Mouse (Mus musculus): ENCODE measurements around the gene Fignl1. TPM values are rescaled to one million over a fixed set of nuclear protein-coding genes. Genes with fewer than 3 reads are reported as not detected.

Fignl1 gene
- total RNA-seq, 4 experiments from 2014 or later = 0.28 to 0.46 (median 0.37) TPM

DNA sequence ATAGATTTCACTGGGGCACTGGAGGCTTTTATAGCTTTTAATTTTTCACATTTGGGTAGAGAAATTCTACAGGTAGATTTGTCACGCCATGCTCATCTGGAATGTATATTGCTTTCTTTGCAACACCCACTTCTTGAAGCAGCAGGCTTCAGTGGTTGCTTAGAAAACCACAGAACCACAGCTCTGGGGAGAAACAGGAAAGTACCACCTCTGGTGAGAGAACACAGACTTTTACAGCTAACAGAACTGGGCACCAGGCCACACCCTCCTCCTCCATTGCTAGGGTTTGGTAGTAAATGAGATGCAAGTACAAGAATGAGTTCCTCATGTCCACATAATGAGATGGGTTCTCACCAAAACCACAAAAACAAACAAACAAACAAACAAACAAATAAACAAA, 42.7 kb downstream of the Fignl1 start:
- no peak for DNase-seq (ENCODE audit: low spot score)

DNA sequence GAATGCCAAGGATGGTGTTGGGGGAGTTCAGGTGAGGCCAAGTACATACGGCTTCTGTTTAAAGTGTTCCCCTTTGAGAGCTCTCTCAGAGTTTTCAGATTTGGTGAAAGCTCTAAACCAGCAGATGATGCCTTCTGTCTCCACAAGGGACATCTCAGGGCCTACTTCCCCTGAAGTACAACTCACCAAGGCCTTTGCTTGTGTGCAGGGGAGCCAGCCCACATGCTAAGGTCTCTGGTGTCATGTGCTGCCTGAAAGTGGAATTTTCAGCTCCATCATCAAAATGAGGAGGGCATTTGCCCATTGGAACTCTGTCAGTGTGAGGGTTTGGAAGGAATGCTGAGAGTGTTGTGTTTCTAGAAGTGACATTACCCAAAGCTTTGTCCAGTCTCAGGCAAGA, 43.3 kb downstream of the Fignl1 start:
- no peak for DNase-seq (ENCODE audit: low spot score)

DNA sequence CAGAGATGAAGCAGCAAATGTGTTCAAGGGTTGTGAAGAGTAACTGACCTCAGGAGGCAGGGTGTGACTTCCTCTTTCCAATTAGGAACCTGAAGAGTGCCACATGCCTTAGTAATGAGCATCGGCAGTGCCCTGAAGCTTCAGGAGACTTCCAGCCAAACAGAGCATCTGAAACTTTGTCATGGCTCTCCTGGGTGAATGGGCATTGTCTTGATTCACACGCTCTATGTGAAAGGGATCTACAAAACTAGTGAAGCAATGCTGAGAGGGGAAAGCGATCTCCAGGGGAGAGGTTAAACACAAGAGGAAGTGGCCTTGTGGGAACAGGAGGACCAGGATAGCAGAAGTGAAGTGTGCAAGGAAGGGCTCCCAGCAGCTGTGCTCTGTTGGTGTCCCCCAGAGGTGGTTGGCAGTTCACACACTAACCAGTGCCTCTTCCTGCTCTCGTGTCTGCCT, 45.5 kb downstream of the Fignl1 start:
- DNase-seq (ENCODE audit: low spot score) = no peak

DNA sequence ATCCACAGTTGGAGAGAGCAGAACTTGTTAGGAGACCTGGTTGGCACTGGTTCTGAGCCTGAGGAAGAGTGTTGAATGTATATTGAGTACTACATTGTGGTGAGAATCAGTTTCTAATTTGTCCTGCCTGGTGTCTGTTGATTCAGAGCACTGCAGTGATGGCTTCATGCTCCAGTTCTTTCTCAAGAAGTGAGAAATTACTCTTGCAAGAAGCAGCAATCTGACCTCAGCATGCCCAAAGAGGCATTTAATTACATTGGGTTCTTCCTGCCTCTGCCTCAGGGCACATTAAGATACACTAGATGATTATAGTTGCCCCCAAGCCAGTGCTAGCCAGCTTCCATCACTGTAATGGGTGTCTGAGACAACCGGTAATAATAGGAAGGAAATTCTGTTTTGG, 49.9 kb downstream of the Fignl1 start:
- DNase-seq (ENCODE audit: low spot score) = no peak

DNA sequence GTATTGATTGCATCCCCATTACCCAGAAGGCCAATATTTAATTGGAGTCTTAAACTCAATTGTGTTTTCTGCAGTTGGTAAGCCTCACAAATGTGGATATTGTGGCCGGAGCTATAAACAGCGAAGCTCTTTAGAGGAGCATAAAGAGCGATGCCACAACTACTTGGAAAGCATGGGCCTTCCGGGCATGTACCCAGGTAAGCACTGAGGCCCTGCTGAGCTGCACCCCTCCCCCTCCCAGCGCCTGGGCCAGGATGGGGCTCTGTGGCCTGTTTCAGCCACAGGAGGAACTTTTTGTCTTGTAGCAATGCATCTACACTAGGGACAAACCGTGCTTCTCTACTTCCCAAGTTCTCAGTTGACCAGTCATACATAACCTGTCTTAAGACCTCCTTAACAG, 50.6 kb downstream of the Fignl1 start:
- DNase-seq (ENCODE audit: low spot score) = no peak

DNA sequence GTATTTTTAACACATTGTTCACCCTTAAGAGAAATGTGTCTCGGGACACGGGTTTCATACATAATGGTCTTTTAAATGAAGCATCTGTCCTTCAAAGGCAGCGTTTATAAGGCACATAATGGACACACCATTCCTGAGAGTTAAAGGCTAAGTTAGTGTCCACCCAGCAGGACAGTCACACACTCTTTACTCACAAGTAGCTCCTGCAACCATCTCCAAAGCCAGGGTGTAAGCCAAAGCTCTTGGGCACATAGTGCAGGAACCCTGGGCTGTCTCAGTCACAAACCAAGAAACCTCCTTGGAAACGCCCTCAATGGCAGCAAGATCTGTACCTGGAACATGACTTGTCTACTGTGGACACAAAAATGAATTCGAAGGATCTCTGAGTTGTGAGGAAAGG, 55.9 kb downstream of the Fignl1 start:
- no peak for DNase-seq (ENCODE audit: low spot score)

DNA sequence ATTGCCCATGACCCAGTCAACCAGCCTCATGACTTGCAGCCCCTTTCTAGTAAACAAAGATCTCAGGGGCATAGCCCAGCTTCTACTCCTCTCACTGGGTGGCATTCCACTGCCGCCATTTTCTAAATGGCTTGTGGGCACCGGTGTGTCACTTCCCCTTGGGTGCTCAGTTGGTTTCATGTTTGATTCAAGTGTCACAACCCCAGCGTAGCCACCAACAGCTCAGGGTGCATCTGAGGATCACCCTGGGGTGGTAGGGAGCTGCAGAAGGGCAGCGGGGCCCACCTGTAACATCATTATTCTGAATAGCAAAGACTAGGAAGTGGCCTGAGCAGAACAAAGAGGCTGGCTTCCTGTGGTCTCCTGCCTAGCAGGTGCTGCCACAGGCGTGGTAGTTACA, 57.7 kb downstream of the Fignl1 start:
- DNase-seq (ENCODE audit: low spot score) = no peak

DNA sequence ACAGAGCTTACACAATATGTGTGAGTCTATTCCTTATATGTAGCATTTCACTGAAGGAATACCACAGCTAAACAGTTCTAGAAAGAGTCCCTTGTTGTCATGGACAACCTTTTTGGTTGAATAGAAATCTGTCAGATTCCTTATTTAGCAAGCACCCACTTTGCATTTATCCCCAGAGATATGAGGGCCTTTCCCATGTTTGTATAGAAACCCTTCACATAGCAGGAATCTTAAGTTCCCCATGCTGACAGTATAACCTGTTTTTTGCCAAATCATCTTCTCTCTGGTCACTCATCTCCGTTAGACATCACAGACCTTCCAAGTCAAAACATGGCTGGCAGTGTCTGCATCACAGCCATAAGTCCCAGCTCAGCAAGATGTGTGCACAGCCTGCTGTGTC, 64.5 kb downstream of the Fignl1 start:
- DNase-seq (ENCODE audit: low spot score) = no peak

DNA sequence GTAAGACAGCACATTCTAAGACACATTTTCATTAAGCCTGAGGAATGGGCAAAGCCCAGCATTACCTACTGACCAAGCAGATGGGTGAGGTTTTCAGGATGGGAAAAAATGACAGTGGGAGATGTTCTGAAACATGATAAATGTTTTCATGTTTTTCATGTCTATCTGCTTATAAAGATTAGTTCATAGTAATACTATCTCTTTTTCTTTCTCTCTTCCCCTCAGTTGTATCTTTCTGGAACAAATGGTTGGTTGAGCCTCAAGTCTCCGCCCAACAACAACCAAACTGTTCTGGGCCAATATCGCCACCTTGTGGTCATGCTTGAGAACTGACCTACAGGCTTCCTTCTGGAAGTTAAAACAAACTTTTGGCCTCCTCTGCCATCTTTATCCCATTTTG, 66.1 kb downstream of the Fignl1 start:
- DNase-seq (ENCODE audit: low spot score) = no peak

DNA sequence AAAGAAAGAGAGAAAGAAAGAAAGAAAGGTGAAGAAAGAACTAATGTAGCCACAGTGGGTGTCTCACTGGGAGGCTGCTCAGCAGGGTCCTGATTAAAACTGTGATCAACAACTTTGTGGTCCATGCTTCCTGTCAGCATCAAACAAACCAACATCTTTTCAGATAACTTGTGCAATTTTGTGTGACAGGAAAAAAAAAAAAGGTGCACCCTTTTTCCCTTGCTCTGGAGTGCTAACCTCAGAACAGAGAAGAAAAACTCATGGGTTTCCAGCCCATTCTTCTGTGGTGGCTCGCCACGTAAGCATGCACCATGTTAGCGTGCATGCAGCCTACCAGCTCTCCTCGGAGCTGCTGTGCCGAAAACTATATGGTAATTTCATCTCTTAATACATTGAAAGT, 67.2 kb downstream of the Fignl1 start:
- no peak for DNase-seq (ENCODE audit: low spot score)

DNA sequence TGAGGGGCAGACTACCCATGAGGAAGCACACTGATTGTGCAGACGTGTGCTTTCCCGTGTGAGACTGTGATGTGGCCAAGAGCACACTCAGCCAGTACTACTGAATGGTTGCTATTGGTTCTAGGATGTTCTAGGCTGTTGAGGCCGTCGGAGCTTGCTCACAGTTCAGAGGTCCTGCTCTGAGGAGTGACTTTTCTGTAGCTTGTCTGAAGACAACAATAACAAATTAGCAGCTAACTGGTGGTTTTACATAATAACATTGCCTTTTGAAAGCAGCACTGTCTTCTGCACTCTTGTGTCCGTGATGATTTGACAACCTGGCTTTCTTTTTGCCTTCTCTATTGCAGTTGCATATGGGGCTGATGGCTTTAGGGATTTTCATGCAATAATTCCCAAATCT, 68.2 kb downstream of the Fignl1 start:
- DNase-seq (ENCODE audit: low spot score) = no peak

DNA sequence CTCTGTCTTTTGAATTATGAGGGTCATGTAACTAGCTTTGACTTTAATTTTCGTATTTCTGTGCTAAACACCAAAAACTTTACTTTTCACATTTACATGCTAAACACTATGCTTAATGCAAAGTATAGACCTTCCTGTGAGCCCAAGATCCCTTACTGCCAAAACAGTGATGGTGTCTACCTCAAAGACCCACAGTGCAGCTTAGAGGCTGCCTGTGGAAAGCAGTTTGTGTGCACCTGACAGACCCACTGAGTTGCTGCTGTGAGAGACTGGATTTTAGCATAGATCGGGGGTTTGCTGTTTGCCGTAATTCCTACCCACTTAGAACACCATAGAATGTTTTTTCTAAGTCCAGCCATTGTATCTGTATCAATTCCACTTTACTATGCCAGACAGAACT, 69.7 kb downstream of the Fignl1 start:
- DNase-seq (ENCODE audit: low spot score) = no peak

DNA sequence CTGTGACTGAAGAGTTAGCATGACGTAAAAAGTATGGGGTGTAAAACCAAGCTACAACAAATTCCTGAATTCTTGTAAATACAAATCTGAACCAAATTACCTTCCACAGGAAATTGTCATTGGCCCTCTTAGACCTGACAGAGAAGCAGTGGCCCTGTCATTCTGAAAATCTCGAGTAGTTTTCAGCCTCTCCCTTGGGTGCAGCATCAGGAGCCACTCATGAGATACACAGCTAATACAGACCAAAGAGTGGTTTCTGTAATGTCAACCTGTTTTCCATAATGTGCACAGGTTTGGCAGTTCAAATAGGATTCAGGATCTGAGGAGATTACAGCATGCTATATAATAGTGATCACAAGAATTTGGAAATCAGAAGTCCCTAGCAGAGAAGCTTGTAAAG, 71.2 kb downstream of the Fignl1 start:
- DNase-seq (ENCODE audit: low spot score) = no peak

Other genes with a start within 250 kb of the Fignl1 start
- gene 4930512M02Rik, start 181.1 kb downstream of the Fignl1 start, total RNA-seq (2022) = not detected
- 1 to 10 TPM in 3 of 4 experiments, under 1 TPM in 1; 0.92 to 1.7 (median 1.4) TPM for gene Ikzf1, start 124.0 kb downstream of the Fignl1 start, total RNA-seq (2022)
- 1 to 10 TPM in 2 of 4 experiments, under 1 TPM in 2; 0.66 to 1.2 (median 0.93) TPM for gene Ddc, start 89.2 kb upstream of the Fignl1 start, total RNA-seq (2022)
- gene Grb10, start 229.7 kb upstream of the Fignl1 start, total RNA-seq (2022) = 10 to 100 TPM; 47.8 to 83.5 (median 60.5) TPM